Mouse (Mus musculus) brain, embryonic 14.5 days (tissue): ENCODE measurements around the gene 4933414I15Rik.

Experiments
- CTCF ChIP-seq: fragments of 200-500 bp; IDR thresholded peaks from 2 replicates; pipeline ENCODE4 v1.5.1; 2012; ENCODE audit warnings: inconsistent platforms, mild to moderate bottlenecking, moderate library complexity, borderline replicate concordance; ENCODE audit not compliant: insufficient read depth, insufficient read length; ENCODE audit errors: extremely low read depth
- POLR2A ChIP-seq: fragments of 200-500 bp; IDR thresholded peaks from 2 replicates; pipeline ENCODE4 v1.6.1; 2012; ENCODE audit warnings: mild to moderate bottlenecking, inconsistent platforms, borderline replicate concordance; ENCODE audit not compliant: poor library complexity, insufficient read depth, insufficient read length, severe bottlenecking; ENCODE audit errors: extremely low read depth

GRCm38 (mm10) chr11:50966230-50966629 is 22.7 kb upstream of the 4933414I15Rik start, which contains the start of gene Olfr1378:
- TF ChIP-seq CTCF (no peak), POLR2A (no peak)
